Mouse (Mus musculus) MEL (cell line): ENCODE measurements around the gene Mpnd. TPM values are rescaled to one million over a fixed set of nuclear protein-coding genes. Genes with fewer than 3 reads are reported as not detected.

Source experiments
- DNase-seq: peaks from one replicate; pipeline ENCODE4 v3.0.0; 2011; ENCODE audit warnings: low read depth, low spot score
- H3K27ac ChIP-seq: 2 replicates; pipeline ENCODE4 v1.5.1; 2012; ENCODE audit warnings: low read depth, mild to moderate bottlenecking, control low read depth, low read length, moderate library complexity; ENCODE audit not compliant: control insufficient read depth
- H3K27me3 ChIP-seq, 2 experiments: fragments of 150-350 bp in 1 of 2; sonication (generic) in 1 of 2; 2 replicates each; pipeline ENCODE4 v1.6.1; 2012; ENCODE audit warnings: low read length in 2 of 2, mild to moderate bottlenecking in 2 of 2, improper control_type of control experiment in 1 of 2, moderate library complexity in 1 of 2; ENCODE audit not compliant: insufficient read depth in 2 of 2, control insufficient read depth in 1 of 2
- H3K36me3 ChIP-seq, 2 experiments: 2 replicates each; pipeline ENCODE4 v1.6.1; 2012 to 2014; ENCODE audit warnings: low read length in 2 of 2, improper control_type of control experiment in 1 of 2, inconsistent platforms in 1 of 2, mild to moderate bottlenecking in 1 of 2; ENCODE audit not compliant: insufficient read depth in 2 of 2, control insufficient read depth in 1 of 2
- H3K4me1 ChIP-seq, 2 experiments: fragments of 150-350 bp in 1 of 2; sonication (generic) in 1 of 2; 2 replicates each; pipeline ENCODE4 v1.6.1; 2012; ENCODE audit warnings: low read length in 2 of 2, improper control_type of control experiment in 1 of 2, mild to moderate bottlenecking in 1 of 2; ENCODE audit not compliant: insufficient read depth in 2 of 2, control insufficient read depth in 1 of 2
- H3K4me3 ChIP-seq, 2 experiments: fragments of 150-350 bp in 1 of 2; sonication (generic) in 1 of 2; 2 replicates each; pipeline ENCODE4 v1.5.1; 2012; ENCODE audit warnings: low read depth in 2 of 2, low read length in 2 of 2, mild to moderate bottlenecking in 2 of 2, moderate library complexity in 2 of 2, control low read depth in 1 of 2, improper control_type of control experiment in 1 of 2; ENCODE audit not compliant: control insufficient read depth in 1 of 2, insufficient read depth in 1 of 2
- H3K79me2 ChIP-seq: 2 replicates; pipeline ENCODE4 v1.6.1; 2012; ENCODE audit warnings: mild to moderate bottlenecking, low read length, moderate library complexity; ENCODE audit not compliant: control insufficient read depth, poor library complexity, insufficient read depth
- H3K9ac ChIP-seq: 2 replicates; pipeline ENCODE4 v1.6.1; 2012; ENCODE audit warnings: low read depth, mild to moderate bottlenecking, control low read depth, low read length, moderate library complexity; ENCODE audit not compliant: control insufficient read depth, poor library complexity, severe bottlenecking
- H3K9me3 ChIP-seq: fragments of 150-350 bp; sonication (generic); replicated peaks from 2 replicates; pipeline ENCODE4 v1.6.1; 2012; ENCODE audit warnings: mild to moderate bottlenecking, low read length, improper control_type of control experiment, moderate library complexity; ENCODE audit not compliant: insufficient read depth
- BHLHE40 ChIP-seq: IDR thresholded peaks from 2 replicates; pipeline ENCODE4 v1.6.1; 2012; ENCODE audit warnings: low read depth, mild to moderate bottlenecking, inconsistent platforms, low read length, improper control_type of control experiment, borderline replicate concordance
- CHD2 ChIP-seq: IDR thresholded peaks from 2 replicates; pipeline ENCODE4 v1.6.1; 2011; ENCODE audit warnings: low read length, improper control_type of control experiment
- CTCF ChIP-seq, 3 experiments: IDR thresholded peaks in 2 of 3; conservative IDR thresholded peaks in 1 of 3; 2 replicates each; pipeline ENCODE4 v1.5.1; 2011 to 2012; ENCODE audit warnings: low read length in 3 of 3, low read depth in 2 of 3, mild to moderate bottlenecking in 2 of 3, improper control_type of control experiment in 1 of 3, inconsistent platforms in 1 of 3, mixed read lengths in 1 of 3, moderate library complexity in 1 of 3; ENCODE audit not compliant: control insufficient read depth in 1 of 3, insufficient read depth in 1 of 3, poor library complexity in 1 of 3, severe bottlenecking in 1 of 3
- E2F4 ChIP-seq: IDR thresholded peaks from 2 replicates; pipeline ENCODE4 v1.6.1; 2011; ENCODE audit warnings: low read depth, low read length, improper control_type of control experiment, borderline replicate concordance
- ELF1 ChIP-seq: IDR thresholded peaks from 2 replicates; pipeline ENCODE4 v1.6.1; 2014; ENCODE audit warnings: low read depth, mild to moderate bottlenecking, inconsistent platforms, low read length, improper control_type of control experiment, moderate library complexity
- EP300 ChIP-seq, 2 experiments: IDR thresholded peaks; 2 replicates each; pipeline ENCODE4 v1.6.1; 2011; ENCODE audit warnings: improper control_type of control experiment in 2 of 2, low read length in 2 of 2, low read depth in 1 of 2, mild to moderate bottlenecking in 1 of 2
- ETS1 ChIP-seq: IDR thresholded peaks from 2 replicates; pipeline ENCODE4 v1.6.1; 2012; ENCODE audit warnings: low read depth, mild to moderate bottlenecking, inconsistent platforms, low read length, improper control_type of control experiment, moderate library complexity
- HCFC1 ChIP-seq: IDR thresholded peaks from 2 replicates; pipeline ENCODE4 v1.6.1; 2012; ENCODE audit warnings: low read depth, mild to moderate bottlenecking, inconsistent platforms, low read length, improper control_type of control experiment, moderate library complexity
- KAT2A ChIP-seq: conservative IDR thresholded peaks from 2 replicates; pipeline ENCODE4 v1.6.1; 2012; ENCODE audit warnings: low read depth, low read length, improper control_type of control experiment, inconsistent platforms
- MAX ChIP-seq: IDR thresholded peaks from 2 replicates; pipeline ENCODE4 v1.6.1; 2011; ENCODE audit warnings: low read length, improper control_type of control experiment
- MAZ ChIP-seq: IDR thresholded peaks from 2 replicates; pipeline ENCODE4 v1.6.1; 2012; ENCODE audit warnings: low read depth, mild to moderate bottlenecking, inconsistent platforms, low read length, improper control_type of control experiment
- MEF2A ChIP-seq: IDR thresholded peaks from 2 replicates; pipeline ENCODE4 v1.6.1; 2014; ENCODE audit warnings: low read depth, mild to moderate bottlenecking, inconsistent platforms, low read length, improper control_type of control experiment; ENCODE audit not compliant: poor library complexity, insufficient replicate concordance, severe bottlenecking; ENCODE audit errors: extremely low read depth
- MXI1 ChIP-seq: IDR thresholded peaks from 2 replicates; pipeline ENCODE4 v1.6.1; 2011; ENCODE audit warnings: mild to moderate bottlenecking, low read depth, low read length, improper control_type of control experiment
- NELFE ChIP-seq: IDR thresholded peaks from 2 replicates; pipeline ENCODE4 v1.6.1; 2011; ENCODE audit warnings: low read depth, low read length, improper control_type of control experiment
- NRF1 ChIP-seq: IDR thresholded peaks from 2 replicates; pipeline ENCODE4 v1.6.1; 2014; ENCODE audit warnings: low read depth, mild to moderate bottlenecking, inconsistent platforms, low read length, improper control_type of control experiment, moderate library complexity; ENCODE audit not compliant: poor library complexity, insufficient read depth, severe bottlenecking
- POLR2A ChIP-seq, 2 experiments: IDR thresholded peaks; 2 replicates each; pipeline ENCODE4 v1.6.1; 2011 to 2012; ENCODE audit warnings: low read length in 2 of 2, mild to moderate bottlenecking in 2 of 2, control low read depth in 1 of 2, improper control_type of control experiment in 1 of 2, low read depth in 1 of 2, moderate library complexity in 1 of 2; ENCODE audit not compliant: control insufficient read depth in 1 of 2, insufficient read depth in 1 of 2, poor library complexity in 1 of 2
- POLR2AphosphoS5 ChIP-seq: IDR thresholded peaks from 2 replicates; pipeline ENCODE4 v1.6.1; 2012; ENCODE audit warnings: low read depth, borderline replicate concordance, mild to moderate bottlenecking, inconsistent platforms, low read length, moderate library complexity, mixed read lengths
- SMC3 ChIP-seq: IDR thresholded peaks from 2 replicates; pipeline ENCODE4 v1.6.1; 2011; ENCODE audit warnings: low read depth, low read length, improper control_type of control experiment
- TAL1 ChIP-seq: IDR thresholded peaks from 2 replicates; pipeline ENCODE4 v1.6.1; 2012; ENCODE audit warnings: mild to moderate bottlenecking, inconsistent platforms, low read length, moderate library complexity, mixed read lengths
- TBP ChIP-seq: IDR thresholded peaks from 2 replicates; pipeline ENCODE4 v1.8.0; 2011; ENCODE audit warnings: low read depth, low read length, improper control_type of control experiment
- TCF12 ChIP-seq: IDR thresholded peaks from 2 replicates; pipeline ENCODE4 v1.6.1; 2014; ENCODE audit warnings: low read depth, mild to moderate bottlenecking, inconsistent platforms, low read length, improper control_type of control experiment, moderate library complexity
- UBTF ChIP-seq: IDR thresholded peaks from 2 replicates; pipeline ENCODE4 v1.6.1; 2012; ENCODE audit warnings: low read depth, mild to moderate bottlenecking, inconsistent platforms, low read length, improper control_type of control experiment, moderate library complexity, borderline replicate concordance; ENCODE audit not compliant: insufficient read depth
- USF2 ChIP-seq, 2 experiments: IDR thresholded peaks; 2 replicates each; pipeline ENCODE4 v1.6.1; 2011 to 2012; ENCODE audit warnings: improper control_type of control experiment in 2 of 2, low read length in 2 of 2, borderline replicate concordance in 1 of 2, inconsistent platforms in 1 of 2, low read depth in 1 of 2, mild to moderate bottlenecking in 1 of 2; ENCODE audit not compliant: insufficient read depth in 1 of 2
- ZC3H11A ChIP-seq: IDR thresholded peaks from 2 replicates; pipeline ENCODE4 v1.6.1; 2012; ENCODE audit warnings: low read depth, mild to moderate bottlenecking, inconsistent platforms, low read length, improper control_type of control experiment
- ZNF384 ChIP-seq: IDR thresholded peaks from 2 replicates; pipeline ENCODE4 v1.6.1; 2012; ENCODE audit warnings: low read depth, mild to moderate bottlenecking, inconsistent platforms, low read length, improper control_type of control experiment
- polyA plus RNA-seq, 2 experiments: library from polyadenylated mRNA; stranded (reverse) in 1 of 2; unstranded in 1 of 2; fragments of >175 nt in 1 of 2; fragments of >200 nt in 1 of 2; gene quantifications; 2 replicates each; pipeline versions ENCODE4 v1.2.1 to v1.2.4; 2012; ENCODE audit warnings: low replicate concordance in 2 of 2, low read depth in 1 of 2; ENCODE audit not compliant: insufficient read length in 2 of 2, insufficient read depth in 1 of 2, missing spikeins in 1 of 2
- total RNA-seq: library from RNA; depleted of rRNA; stranded (reverse); fragments of 300-350 nt; gene quantifications from 2 replicates; pipeline ENCODE4 v1.2.3, GENCODE M21; 2012

Mpnd gene
- total and polyA plus RNA-seq, 3 experiments = 3.9 to 18.3 TPM; not detected in 1

- no peak overlapping the region; the same call in 1 of the 2 replicates for H3K9ac ChIP-seq
- no peaks in the 10 kb centered on the region for H3K27me3 ChIP-seq
- H3K4me3 ChIP-seq = peak overlapping the region; percentile 64 to 90; a peak in 3 of 4 replicates
- H3K36me3 ChIP-seq = peaks cover 0 to 8% of the 10 kb centered on the region in 2 experiments; a peak in 2 of 4 replicates
- no peaks in the 10 kb centered on the region for H3K79me2 ChIP-seq
- no peaks in the 10 kb centered on the region for H3K9me3 ChIP-seq
- peaks cover 0 to 17% of the 10 kb centered on the region in 2 experiments; a peak in 2 of 4 replicates for H3K4me1 ChIP-seq
- no peak for DNase-seq
- H3K27ac ChIP-seq = no peak overlapping the region
- TF ChIP-seq E2F4 = no peak
- no peak for TF ChIP-seq ZC3H11A
- TF ChIP-seq SMC3 = no peak
- TF ChIP-seq EP300 (IDR thresholded peaks at IDR 0.05; ENCODE audit: low read depth in 1 of 2, low read length in 2 of 2) = no peak
- no peak for TF ChIP-seq CTCF (IDR thresholded peaks at IDR 0.05 in 2 of 3, conservative IDR thresholded peaks at IDR 0.05 in 1 of 3; ENCODE audit: control insufficient read depth in 1 of 3, insufficient read depth in 1 of 3, low read depth in 2 of 3, low read length in 3 of 3, poor library complexity in 1 of 3, severe bottlenecking in 1 of 3)
- no peak for TF ChIP-seq ELF1
- TF ChIP-seq NELFE = no peak
- TF ChIP-seq ZNF384 = no peak
- no peak for TF ChIP-seq ETS1
- no peak for TF ChIP-seq TBP
- no peak for TF ChIP-seq KAT2A
- no peak for TF ChIP-seq NRF1
- TF ChIP-seq TCF12 = no peak
- no peak for TF ChIP-seq MXI1
- no peak for TF ChIP-seq UBTF
- TF ChIP-seq CHD2 = no peak
- TF ChIP-seq TAL1 = no peak
- TF ChIP-seq BHLHE40 = no peak
- TF ChIP-seq HCFC1 = no peak
- TF ChIP-seq MAX = no peak
Measured at GRCm38 (mm10) chr17:56009962-56010240, 4.4 kb downstream of the Mpnd start.

GRCm38 (mm10) chr17:56010255-56010654 lies 4.7 kb downstream of the Mpnd start:
- H3K9me3 ChIP-seq = no peaks in the 10 kb centered on the region
- H3K4me3 ChIP-seq = no peak overlapping the region
- TF ChIP-seq MEF2A = no peak
- no peak for TF ChIP-seq MAZ
- TF ChIP-seq UBTF = no peak
- TF ChIP-seq USF2 (IDR thresholded peaks at IDR 0.05; ENCODE audit: borderline replicate concordance in 1 of 2, insufficient read depth in 1 of 2, low read depth in 1 of 2, low read length in 2 of 2) = no peak
- TF ChIP-seq POLR2AphosphoS5 = no peak
- TF ChIP-seq POLR2A (IDR thresholded peaks at IDR 0.05; ENCODE audit: control insufficient read depth in 1 of 2, insufficient read depth in 1 of 2, low read depth in 1 of 2, low read length in 2 of 2, poor library complexity in 1 of 2) = no peak
- no peak for DNase-seq
- no peak overlapping the region for H3K9ac ChIP-seq
- H3K27me3 ChIP-seq = no peaks in the 10 kb centered on the region
- no peaks in the 10 kb centered on the region for H3K79me2 ChIP-seq
- H3K27ac ChIP-seq = no peak overlapping the region
- H3K4me1 ChIP-seq = peaks cover 0 to 17% of the 10 kb centered on the region in 2 experiments; a peak in 2 of 4 replicates
- H3K36me3 ChIP-seq = peaks cover 0 to 8% of the 10 kb centered on the region in 2 experiments; a peak in 2 of 4 replicates
